9 mouse cellular contexts compared by ENCODE assay signal in genomic region chr5:117147187-117148095, GRCm38 (mm10). TPM values are rescaled to one million over a fixed set of nuclear protein-coding genes. Genes with fewer than 3 reads are reported as not detected.
A peak's percentile ranks its signal among the peaks of the same experiment; 100 is the strongest.
DNase-seq lines count a peak whose midpoint lies in the region; ATAC-seq and TF ChIP-seq lines count a peak whose summit lies in the region.
"Had no signal": no experiment of that assay in that cellular context is flagged by ENCODE, and none has a peak within 500 bp of the region (broad histone marks: within the 10 kb centered on the region; RNA-seq: fewer than 3 reads in every experiment).

No protein-coding gene starts in this region.

- no peak for TF ChIP-seq EP300 in MEL (IDR thresholded peaks at IDR 0.05; ENCODE audit: low read depth in 1 of 2, low read length in 2 of 2)
- TF ChIP-seq EP300 in liver, postnatal 0 days (IDR thresholded peaks at IDR 0.05; ENCODE audit: low read depth): no peak

- no peak overlapping the region for H3K9ac ChIP-seq in MEL (ENCODE audit: control insufficient read depth, low read depth, low read length, poor library complexity, severe bottlenecking)
- H3K9ac ChIP-seq in liver, postnatal 0 days (replicated peaks): no peak overlapping the region

- TF ChIP-seq RAD21 in MEL (IDR thresholded peaks at IDR 0.05; ENCODE audit: low read depth, low read length): no peak; the same call in none of the 2 replicates

- no peak for ATAC-seq in liver, postnatal 0 days
- ATAC-seq in activated CD4-positive, CD25-positive, alpha-beta regulatory T cell, adult 4 months: no peak

- peak; percentile 46 for TF ChIP-seq CTCF in layer of hippocampus, adult 2 months (conservative IDR thresholded peaks at IDR 0.05)
- TF ChIP-seq CTCF in MEL (IDR thresholded peaks at IDR 0.05 in 2 of 3, conservative IDR thresholded peaks at IDR 0.05 in 1 of 3; ENCODE audit: control insufficient read depth in 1 of 3, insufficient read depth in 1 of 3, low read depth in 2 of 3, low read length in 3 of 3, poor library complexity in 1 of 3, severe bottlenecking in 1 of 3): peak; percentile 25 to 49 (median 38); a peak in 5 of 6 replicates
- peak; percentile 44 for TF ChIP-seq CTCF in liver, postnatal 0 days (IDR thresholded peaks at IDR 0.05; ENCODE audit: low read depth)

- DNase-seq in cerebellum, adult 9-10 months: peak; percentile 65
- no peak for DNase-seq in cerebellum, adult 8-10 months
- peak in 1 of 2 experiments; percentile 63 for DNase-seq in layer of hippocampus, adult 2 months (ENCODE audit: low spot score in 2 of 2)
- no peak for DNase-seq in layer of hippocampus, adult 9-10 months (ENCODE audit: low spot score)
- DNase-seq in MEL (ENCODE audit: low read depth, low spot score): peak; percentile 46
- DNase-seq in liver, postnatal 0 days: no peak
- DNase-seq in thymus, postnatal 25 days: no peak
- DNase-seq: gastrocnemius, postnatal 36 days had no signal

- TF ChIP-seq POLR2A in MEL (IDR thresholded peaks at IDR 0.05; ENCODE audit: control insufficient read depth in 1 of 2, insufficient read depth in 1 of 2, low read depth in 1 of 2, low read length in 2 of 2, poor library complexity in 1 of 2): no peak

- peaks cover 76% of the 10 kb centered on the region for H3K79me2 ChIP-seq in MEL (ENCODE audit: control insufficient read depth, insufficient read depth, low read length, poor library complexity)

- peaks cover 8 to 18% of the 10 kb centered on the region in 2 experiments for H3K4me1 ChIP-seq in MEL (ENCODE audit: control insufficient read depth in 1 of 2, insufficient read depth in 2 of 2, low read length in 2 of 2)
- peaks cover 37% of the 10 kb centered on the region for H3K4me1 ChIP-seq in liver, postnatal 0 days (ENCODE audit: insufficient read depth)

- H3K27me3 ChIP-seq in MEL (ENCODE audit: control insufficient read depth in 1 of 2, insufficient read depth in 2 of 2, low read length in 2 of 2): no peaks in the 10 kb centered on the region
- H3K27me3 ChIP-seq in liver, postnatal 0 days (ENCODE audit: insufficient read depth, low read length): no peaks in the 10 kb centered on the region

- peaks cover 20 to 21% of the 10 kb centered on the region in 2 experiments for H3K36me3 ChIP-seq in MEL (ENCODE audit: control insufficient read depth in 1 of 2, insufficient read depth in 2 of 2, low read length in 2 of 2)
- peaks cover 20% of the 10 kb centered on the region for H3K36me3 ChIP-seq in liver, postnatal 0 days (replicated peaks; ENCODE audit: insufficient read depth, low read length)

- no peaks in the 10 kb centered on the region for H3K9me3 ChIP-seq in MEL (replicated peaks; ENCODE audit: insufficient read depth, low read length)
- peaks cover 4% of the 10 kb centered on the region; the same call in 1 of the 2 replicates for H3K9me3 ChIP-seq in liver, postnatal 0 days (ENCODE audit: low read length)

- no peak overlapping the region for H3K4me3 ChIP-seq in layer of hippocampus, adult 2 months
- H3K4me3 ChIP-seq in MEL (ENCODE audit: control insufficient read depth in 1 of 2, insufficient read depth in 1 of 2, low read depth in 2 of 2, low read length in 2 of 2): no peak overlapping the region
- H3K4me3 ChIP-seq in liver, postnatal 0 days (ENCODE audit: low read depth, low read length): no peak overlapping the region

- H3K27ac ChIP-seq in layer of hippocampus, adult 2 months: peak overlapping the region; percentile 80
- H3K27ac ChIP-seq in MEL (ENCODE audit: control insufficient read depth, low read depth, low read length): no peak overlapping the region
- H3K27ac ChIP-seq in liver, postnatal 0 days (ENCODE audit: low read depth): 0 out of 2 replicates have a peak overlapping the region, but pooled peaks have one; percentile 16

- 85% methylated on average over 16 of the region's 16 CpGs for WGBS in liver, postnatal 0 days (ENCODE audit: insufficient replicate concordance)

- H3K4me2 ChIP-seq in liver, postnatal 0 days (ENCODE audit: low read depth, low read length): no peak overlapping the region

TF ChIP-seq in MEL, 35 proteins besides CTCF, POLR2A, EP300 and RAD21:
- TF ChIP-seq MAX (IDR thresholded peaks at IDR 0.05; ENCODE audit: low read length) (no peak), ZKSCAN1 (IDR thresholded peaks at IDR 0.05; ENCODE audit: low read depth, low read length) (no peak), MAZ (IDR thresholded peaks at IDR 0.05; ENCODE audit: low read depth, low read length) (no peak), USF2 (IDR thresholded peaks at IDR 0.05; ENCODE audit: borderline replicate concordance in 1 of 2, insufficient read depth in 1 of 2, low read depth in 1 of 2, low read length in 2 of 2) (no peak), ZC3H11A (IDR thresholded peaks at IDR 0.05; ENCODE audit: low read depth, low read length) (no peak), MXI1 (IDR thresholded peaks at IDR 0.05; ENCODE audit: low read depth, low read length) (no peak), POLR2AphosphoS5 (IDR thresholded peaks at IDR 0.05; ENCODE audit: borderline replicate concordance, low read depth, low read length) (no peak)

RNA-seq across cellular contexts. Expression of gene Taok3, which starts 27.5 kb away (rescaled TPM):
- total RNA-seq in layer of hippocampus, adult 2 months (2021): 10 to 100 TPM; 57.0 to 60.8 TPM
- 32.1 and 33.7 TPM in 2 replicates for total RNA-seq in MEL (2012; rRNA removed)
- polyA plus RNA-seq in MEL (2012; ENCODE audit: insufficient read depth in 1 of 2, insufficient read length in 2 of 2, low read depth in 1 of 2, low replicate concordance in 2 of 2, missing spikeins in 1 of 2): 10 to 100 TPM in 1 of 2 experiments, not detected in 1; 79.2 TPM
- polyA plus RNA-seq in liver, postnatal 0 days (2015; fragmentation: Nextera tagmentation; extraction: Ambion mirVana): 40.5 and 41.9 TPM in 2 replicates
- polyA plus RNA-seq in activated CD4-positive, CD25-positive, alpha-beta regulatory T cell, adult 4 months (2017; shearing (Covaris generic)): 100 to 1,000 TPM; 137 to 138 TPM

RNA-seq across cellular contexts. Expression of gene Suds3, which starts 31.5 kb away (rescaled TPM):
- total RNA-seq in layer of hippocampus, adult 2 months (2021): 100 to 1,000 TPM; 112 to 130 TPM
- total RNA-seq in MEL (2012; rRNA removed): 64.6 and 67.8 TPM in 2 replicates
- 100 to 1,000 TPM in 1 of 2 experiments, not detected in 1; 102 TPM for polyA plus RNA-seq in MEL (2012; ENCODE audit: insufficient read depth in 1 of 2, insufficient read length in 2 of 2, low read depth in 1 of 2, low replicate concordance in 2 of 2, missing spikeins in 1 of 2)
- 30.5 and 33.4 TPM in 2 replicates for polyA plus RNA-seq in liver, postnatal 0 days (2015; fragmentation: Nextera tagmentation; extraction: Ambion mirVana)
- 10 to 100 TPM; 11.5 to 12.3 TPM for polyA plus RNA-seq in activated CD4-positive, CD25-positive, alpha-beta regulatory T cell, adult 4 months (2017; shearing (Covaris generic))

Comparison
In these comparisons a context has a peak if more than half of its experiments do, and no peak if none do; other contexts are left out.
1. DNase-seq: peak in cerebellum, adult 9-10 months (single experiment) and MEL (single experiment); none in cerebellum, adult 8-10 months (single experiment), layer of hippocampus, adult 9-10 months (single experiment), liver, postnatal 0 days (single experiment) and thymus, postnatal 25 days (single experiment).
2. Peak in every context shown above with its lines, with median percentiles within 50 percentile points of each other: CTCF ChIP-seq.